Mouse (Mus musculus): Measurements from ENCODE around the gene Prune1. TPM values are rescaled to one million over a fixed set of nuclear protein-coding genes. Genes with fewer than 3 reads are reported as not detected.

Prune1 gene
- total RNA-seq (2021) = 10 to 100 TPM; 22.1 to 22.8 TPM

DNA sequence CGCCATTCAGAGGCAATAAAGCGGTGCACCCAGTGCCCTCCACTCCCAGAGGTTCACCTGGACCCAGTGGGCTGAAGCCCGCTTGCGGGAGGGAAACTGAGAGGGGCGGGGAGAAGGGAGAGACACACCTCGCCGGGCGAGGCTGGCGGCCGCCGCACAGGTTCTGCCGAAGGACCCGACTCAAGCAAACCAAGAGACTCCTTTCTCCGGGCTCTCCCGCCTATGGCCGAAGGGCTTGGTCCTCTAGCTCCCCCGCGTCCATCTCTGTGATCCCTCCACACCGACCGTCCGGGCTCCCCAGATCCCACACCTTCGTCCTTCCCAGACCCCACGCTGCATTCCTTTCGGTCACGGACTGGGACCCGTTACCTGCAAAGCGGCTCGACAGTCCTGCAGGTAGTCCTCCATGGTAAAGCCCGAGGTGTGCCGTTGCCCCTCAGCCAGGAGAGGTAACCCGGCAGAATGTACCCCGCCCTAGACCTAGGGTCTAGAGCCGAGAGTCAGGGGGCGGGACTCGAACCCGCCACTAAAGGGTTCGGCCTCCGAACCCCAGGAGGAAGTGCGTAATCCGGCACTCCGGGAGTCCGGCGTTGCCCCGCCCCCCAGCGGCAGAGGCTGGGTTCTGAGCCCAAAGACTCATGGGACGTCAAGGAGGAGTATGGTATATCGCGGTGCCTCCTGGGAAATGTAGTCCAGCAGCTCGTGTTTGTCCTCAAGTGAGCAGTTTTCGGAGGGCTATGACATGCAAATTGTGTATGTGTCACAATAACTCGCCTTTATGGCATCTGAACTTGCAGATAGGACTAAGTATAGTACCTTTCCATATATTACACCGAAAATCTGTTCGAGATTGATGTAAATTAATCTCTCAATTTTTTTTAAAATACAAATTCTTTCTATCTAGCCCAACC lies at the start of gene Prune1, which contains the start of gene Mindy1:
Prune1 (minus strand) TSS at position 861 of the 911 bp plus-strand sequence.
Mindy1 (plus strand) TSS at position 130 of the 911 bp plus-strand sequence.
- DNase-seq (ENCODE audit: low spot score) = peak; percentile 96
- intact Hi-C loops (cut with DNase I) = loop anchor here (2.0 kb wide), 2 partner anchors 33 to 65 kb away; partner anchors contain the start of genes Cers2 and Gabpb2

DNA sequence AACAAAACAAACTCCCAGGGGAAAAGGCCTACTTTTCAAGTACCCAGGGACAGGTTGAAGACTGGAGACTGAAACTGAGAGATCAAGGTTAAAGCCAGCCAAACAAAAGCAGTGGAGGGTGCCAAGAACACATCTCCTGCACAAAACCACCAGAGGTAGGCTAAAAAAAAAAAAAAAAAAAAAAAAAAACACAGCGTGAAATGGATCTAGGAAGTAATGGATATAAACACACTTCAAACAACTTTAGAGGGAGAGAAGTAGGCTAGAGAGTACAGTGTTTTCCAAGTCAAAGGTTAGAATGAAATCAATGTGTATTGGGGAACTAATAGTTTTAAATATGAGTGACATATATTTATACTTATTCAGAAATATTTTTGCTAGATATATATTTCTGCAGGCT lies 49.7 kb upstream of the Prune1 start:
- DNase-seq (ENCODE audit: low spot score) = no peak
- intact Hi-C loops (cut with DNase I) = no loop called here

DNA sequence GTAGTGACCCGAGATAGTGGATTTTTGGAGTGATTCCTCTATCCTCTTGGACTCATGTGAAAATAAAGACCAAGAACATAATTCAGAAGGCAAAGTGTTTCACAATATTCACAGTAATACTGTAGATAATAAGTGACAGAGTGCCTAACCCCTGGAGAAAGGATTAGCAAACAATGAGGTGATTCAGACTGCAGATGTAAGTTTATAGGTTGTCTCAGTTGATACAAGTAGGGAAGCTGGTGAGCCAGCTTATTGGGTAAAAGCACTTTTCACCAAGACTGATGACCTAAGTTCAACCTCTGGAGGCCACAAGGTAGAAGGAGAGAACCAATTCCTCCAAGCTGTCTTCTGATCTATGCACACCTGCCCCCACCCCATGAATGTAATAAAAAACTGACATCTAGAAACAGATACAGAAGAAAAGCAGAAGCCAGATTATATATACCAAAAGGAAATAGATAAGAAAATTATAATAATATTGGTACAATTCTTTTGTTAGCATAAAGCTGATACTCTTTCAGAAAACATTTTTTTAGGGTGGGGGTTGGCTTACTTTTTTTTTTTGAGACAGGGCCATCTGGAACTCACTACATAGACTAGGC lies 47.0 kb upstream of the Prune1 start:
- DNase-seq (ENCODE audit: low spot score) = no peak
- intact Hi-C loops (cut with DNase I) = no loop called here

DNA sequence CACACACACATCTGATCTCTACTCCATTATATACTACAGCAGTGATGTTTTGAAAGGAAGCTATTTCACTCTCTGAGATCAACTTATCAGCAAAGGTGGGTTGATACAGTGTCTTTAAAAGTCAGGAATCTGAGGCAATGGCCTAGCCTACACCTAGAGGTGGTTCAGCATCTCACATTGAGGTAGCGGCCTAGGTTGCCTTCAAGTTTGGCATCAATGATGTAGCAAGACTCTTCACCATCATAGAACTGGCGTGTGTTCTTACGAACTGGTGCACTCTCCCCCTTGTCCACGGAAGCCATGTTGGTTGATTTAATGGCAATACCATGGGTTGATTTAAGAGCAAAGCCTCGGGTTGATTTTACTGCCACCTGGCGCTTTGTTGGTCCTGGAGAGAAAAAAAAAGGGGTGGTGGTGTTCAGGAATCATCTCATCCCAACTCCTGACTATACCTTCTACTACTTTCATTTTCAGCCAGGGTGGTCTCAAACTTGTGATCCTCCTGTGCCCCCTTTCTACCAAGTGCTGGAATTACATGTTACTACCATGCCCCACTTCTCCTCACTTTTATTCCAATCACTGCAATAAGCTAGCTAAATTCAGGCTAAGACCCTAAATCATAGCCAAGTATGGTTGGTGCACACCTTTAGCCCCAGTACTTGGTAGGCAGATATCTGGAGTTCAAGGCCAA lies 42.7 kb upstream of the Prune1 start:
- DNase-seq (ENCODE audit: low spot score) = no peak
- intact Hi-C loops (cut with DNase I) = no loop called here

DNA sequence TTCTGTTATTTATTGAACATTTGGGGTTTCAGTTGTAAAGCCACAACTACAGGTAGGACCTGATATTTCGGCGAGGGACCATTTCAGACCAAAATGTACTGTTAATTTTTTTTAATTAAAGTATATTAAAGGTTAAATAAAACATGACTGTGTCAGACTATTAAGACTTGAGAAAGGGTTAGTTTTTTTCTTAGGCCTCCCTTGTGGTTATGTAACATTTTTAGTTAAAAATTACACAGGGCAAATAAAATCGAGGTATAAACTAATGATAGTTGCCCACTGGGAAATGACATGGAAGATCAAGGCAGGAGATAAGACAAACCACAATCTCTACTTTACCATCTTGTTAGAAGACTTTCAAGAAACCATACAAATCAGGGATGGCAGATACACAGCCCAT lies 41.6 kb upstream of the Prune1 start:
- DNase-seq (ENCODE audit: low spot score) = no peak
- intact Hi-C loops (cut with DNase I) = no loop called here

DNA sequence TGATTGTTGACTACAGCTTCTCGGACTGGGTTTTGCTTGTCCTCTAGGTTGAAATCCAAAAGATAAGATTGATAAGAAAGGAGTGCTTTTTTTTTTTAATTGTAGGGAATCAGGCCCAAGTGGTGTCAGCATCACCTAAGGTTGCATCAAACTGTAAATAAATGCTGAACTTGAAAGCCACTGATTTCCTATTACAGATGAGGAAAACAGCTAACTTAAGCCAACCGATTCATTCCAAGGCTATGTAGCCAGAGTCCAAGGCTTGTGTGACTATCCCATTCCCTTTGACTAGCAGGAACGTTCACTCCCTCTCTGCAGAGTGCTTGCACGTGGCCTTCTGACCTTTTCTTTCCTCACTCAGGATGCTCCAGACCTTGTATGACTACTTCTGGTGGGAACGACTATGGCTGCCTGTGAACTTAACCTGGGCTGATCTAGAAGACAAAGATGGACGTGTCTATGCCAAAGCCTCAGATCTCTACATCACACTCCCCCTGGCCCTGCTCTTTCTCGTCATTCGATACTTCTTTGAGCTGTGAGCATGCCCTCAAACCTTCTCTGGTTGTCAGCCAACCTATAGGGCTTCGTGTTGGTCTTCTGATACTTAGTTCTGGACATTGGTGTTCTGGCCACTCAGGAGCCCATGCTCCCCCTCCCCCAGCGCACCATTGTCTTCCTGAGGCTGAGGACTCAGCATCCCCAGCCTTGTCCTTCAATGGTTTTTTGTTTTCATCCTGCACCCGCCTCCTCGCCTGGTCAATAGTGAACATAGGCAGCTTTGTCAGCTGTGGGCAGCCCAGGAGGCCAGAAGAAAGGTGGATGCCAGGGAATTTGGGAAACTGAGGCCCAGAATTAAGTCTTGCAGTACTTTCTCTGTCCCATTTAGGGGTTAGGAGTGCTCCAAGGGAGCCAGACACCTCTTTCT lies 38.1 kb upstream of the Prune1 start:
- intact Hi-C loops (cut with DNase I) = loop anchor here (5.0 kb wide), 1 partner anchor 112 kb away; the partner anchor contains the start of gene Arnt

DNA sequence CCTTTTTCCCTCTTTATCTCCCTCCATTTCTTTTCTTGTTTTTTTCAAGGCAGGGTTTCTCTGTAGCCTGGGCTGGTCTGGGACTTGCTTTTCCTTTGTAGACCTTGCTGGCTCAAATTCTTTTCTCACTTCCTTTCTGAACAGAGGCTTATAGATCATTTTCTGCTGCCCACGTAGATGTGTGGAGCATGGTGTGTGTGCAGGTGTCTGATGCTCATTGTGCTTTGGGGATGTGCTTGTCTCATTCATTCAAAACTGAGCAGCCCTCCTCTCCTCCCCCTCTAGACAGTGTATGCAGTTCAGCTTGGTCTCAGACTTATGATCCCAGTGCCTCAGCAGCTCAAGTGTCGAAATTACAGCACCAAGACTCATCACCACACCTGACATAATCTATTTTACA lies 37.2 kb upstream of the Prune1 start:
- no peak for DNase-seq (ENCODE audit: low spot score)
- intact Hi-C loops (cut with DNase I) = loop anchor here (5.0 kb wide), 1 partner anchor 113 kb away; the partner anchor contains the start of gene Arnt

More for the DNA sequence above, 38.1 kb upstream of the Prune1 start:
- no peak for DNase-seq (ENCODE audit: low spot score)

DNA sequence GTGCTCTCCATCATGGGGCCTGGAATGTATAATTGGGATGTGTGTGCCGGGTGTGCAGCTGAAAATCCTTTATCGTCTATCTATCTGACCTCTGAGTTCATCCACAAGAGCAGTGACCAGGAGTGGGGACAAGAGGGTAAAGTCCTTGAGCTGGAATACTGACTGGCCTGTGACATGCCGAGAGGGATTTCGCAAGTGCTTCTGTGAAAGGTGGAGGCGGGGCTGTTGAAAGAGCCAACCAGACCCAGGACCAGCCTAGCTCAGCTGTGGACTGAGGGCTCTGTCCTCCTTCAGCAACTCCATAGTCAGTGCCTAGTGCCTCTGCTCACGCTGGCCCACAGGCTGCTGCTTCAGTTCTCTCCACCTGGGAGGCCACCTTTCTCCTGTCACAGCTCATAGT lies 36.7 kb upstream of the Prune1 start:
- peak; percentile 27 for DNase-seq (ENCODE audit: low spot score)
- intact Hi-C loops (cut with DNase I) = loop anchor here (5.0 kb wide), 1 partner anchor 114 kb away; the partner anchor contains the start of gene Arnt

DNA sequence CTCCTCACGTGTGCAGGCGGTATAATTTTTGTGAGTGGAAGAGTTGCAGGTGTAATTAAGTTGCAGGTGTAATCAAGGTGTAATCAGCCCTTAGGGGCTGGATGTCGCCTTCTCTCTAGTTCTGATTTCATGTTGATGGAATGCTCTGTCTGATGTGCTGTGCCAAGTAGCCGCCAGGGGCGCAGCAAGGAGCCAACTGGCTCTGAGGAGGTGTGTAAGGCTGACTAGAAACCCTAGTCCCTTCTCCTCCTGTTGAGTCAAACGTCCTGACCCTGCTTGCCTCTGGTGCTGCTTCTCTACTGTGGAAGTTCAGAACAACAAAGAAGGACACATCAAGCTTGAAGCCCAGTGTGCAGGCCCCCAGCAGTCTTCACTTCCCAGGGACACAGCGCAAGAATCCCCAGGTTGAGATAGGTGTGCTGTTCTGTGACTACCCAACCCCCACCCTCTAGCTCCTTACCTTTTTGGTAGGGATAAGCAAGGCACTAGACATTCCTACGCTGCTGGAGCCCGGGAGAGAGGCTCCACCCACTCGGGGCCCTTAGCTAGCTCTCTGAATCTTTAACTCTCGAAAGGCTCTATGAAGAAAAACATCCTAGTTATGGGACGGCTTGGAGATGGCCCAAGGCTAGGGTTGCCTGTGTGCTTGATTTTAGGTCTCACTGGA lies 35.7 kb upstream of the Prune1 start:
- DNase-seq (ENCODE audit: low spot score) = no peak

DNA sequence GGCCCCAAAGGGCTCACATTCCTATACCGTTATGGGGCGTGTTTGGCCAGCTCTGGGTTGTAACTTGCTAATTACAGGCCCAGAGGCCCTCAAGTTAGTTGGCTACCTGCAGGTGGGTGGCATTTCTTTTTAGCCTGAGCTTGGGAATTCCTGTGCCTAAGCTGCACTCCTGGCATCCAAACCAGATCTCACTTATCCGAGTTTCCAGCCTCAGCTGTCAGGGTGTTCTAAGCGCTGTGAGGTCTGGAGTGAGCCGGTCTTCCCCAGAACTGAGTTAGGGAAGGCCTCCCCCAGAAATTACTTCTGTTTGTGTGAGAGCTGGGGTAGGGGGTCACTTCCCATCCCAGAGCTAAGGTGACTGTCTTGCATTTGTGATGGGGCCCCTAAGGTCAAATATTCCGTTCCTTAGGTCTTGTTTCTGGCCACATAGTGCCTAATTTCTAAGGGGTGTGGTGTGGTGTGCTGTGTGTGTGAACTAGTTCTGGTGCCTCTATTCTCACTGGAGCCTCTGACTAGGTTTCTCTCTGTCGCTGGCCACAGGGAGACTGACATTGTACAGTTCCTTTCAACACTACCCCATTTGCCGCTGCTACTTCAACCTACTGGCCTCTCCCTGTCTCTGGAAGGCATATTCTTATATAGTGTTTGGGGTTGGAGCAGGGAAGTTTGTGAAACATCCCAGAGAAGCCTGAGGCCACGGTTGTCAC lies 34.1 kb upstream of the Prune1 start:
- intact Hi-C loops (cut with DNase I) = loop anchor here (2.0 to 5.0 kb wide), 2 partner anchors 33 to 116 kb away; partner anchors contain the start of genes Arnt and Prune1
- DNase-seq (ENCODE audit: low spot score) = no peak

More for the DNA sequence above, 35.7 kb upstream of the Prune1 start:
- intact Hi-C loops (cut with DNase I) = loop anchor here (5.0 kb wide), 1 partner anchor 115 kb away; the partner anchor contains the start of gene Arnt

DNA sequence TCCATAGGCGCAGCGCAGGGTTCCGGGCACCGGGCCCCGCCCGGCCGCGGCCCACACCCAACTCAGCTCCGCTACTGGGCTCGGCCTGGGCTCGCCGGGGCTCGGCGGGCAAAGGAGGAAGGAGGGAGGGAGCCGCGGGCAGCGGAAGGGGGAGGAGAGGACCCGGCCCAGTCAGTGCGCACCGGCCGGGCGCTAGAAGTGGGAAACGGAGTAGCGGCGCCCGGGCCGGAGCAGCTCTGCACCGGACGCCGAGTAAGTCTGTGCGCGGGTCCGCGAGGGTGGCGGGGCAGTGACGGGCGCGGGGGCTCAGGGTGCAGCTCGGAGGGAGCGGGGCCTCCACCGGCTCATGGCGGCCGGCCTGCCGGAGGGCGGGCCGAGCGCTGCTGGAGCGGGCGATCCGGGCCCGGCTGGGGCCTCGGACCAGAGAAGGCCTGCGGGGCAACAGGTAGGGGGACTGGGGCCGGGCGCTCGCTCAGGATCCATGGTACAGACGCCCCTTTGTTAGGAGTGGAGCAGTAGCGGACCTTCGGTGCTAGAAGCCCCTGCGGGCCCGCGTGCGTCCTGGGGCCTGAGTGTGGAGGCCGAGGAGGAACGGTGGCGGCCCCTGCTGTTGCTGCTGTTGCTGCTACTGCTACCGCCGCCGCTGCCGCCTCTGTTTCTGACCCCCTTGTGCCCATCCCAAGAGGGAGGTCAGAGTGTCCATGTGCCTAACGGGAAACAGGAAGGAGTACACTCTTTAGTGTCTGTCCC lies 33.4 kb upstream of the Prune1 start:
- intact Hi-C loops (cut with DNase I) = loop anchor here (2.0 to 5.0 kb wide), 2 partner anchors 32 to 117 kb away; partner anchors contain the start of genes Arnt and Prune1

DNA sequence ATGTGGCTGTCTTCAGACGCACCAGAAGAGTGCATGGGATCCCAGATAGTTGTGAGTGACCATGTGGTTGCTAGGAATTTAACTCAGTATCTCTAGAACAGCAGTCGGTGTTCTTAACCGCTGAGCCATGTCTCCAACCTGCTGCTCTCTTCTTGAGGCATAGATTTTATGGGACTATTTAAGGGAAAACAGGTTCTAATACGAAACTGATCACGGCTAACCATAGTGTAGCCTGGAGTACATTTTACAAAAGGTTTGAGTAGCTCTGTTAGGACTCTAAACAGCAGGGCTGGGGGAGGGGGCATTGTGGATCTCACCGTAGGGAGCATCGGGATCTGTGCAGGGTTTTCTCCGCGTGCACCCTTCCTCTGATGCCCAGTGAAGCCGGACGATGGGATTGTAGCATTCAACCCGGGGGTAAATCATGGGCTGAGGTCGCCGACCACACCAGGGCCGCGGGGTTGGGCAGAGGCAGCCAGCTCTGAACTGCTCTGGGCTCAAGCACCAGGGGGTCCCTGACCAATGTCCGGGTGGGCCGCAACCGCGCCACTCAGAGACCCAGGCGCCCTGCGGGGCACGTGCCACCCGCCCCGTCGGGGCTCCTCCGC lies 32.7 kb upstream of the Prune1 start, which contains the start of gene Cers2:
Cers2 (plus strand) TSS at position 306 of the 608 bp plus-strand sequence.
- intact Hi-C loops (cut with DNase I) = loop anchor here (2.0 to 5.0 kb wide), 3 partner anchors 32 to 118 kb away; partner anchors contain the start of genes Arnt and Prune1
- no peak for DNase-seq (ENCODE audit: low spot score)

More for the DNA sequence above, 33.4 kb upstream of the Prune1 start:
- DNase-seq (ENCODE audit: low spot score) = peak; percentile 88

DNA sequence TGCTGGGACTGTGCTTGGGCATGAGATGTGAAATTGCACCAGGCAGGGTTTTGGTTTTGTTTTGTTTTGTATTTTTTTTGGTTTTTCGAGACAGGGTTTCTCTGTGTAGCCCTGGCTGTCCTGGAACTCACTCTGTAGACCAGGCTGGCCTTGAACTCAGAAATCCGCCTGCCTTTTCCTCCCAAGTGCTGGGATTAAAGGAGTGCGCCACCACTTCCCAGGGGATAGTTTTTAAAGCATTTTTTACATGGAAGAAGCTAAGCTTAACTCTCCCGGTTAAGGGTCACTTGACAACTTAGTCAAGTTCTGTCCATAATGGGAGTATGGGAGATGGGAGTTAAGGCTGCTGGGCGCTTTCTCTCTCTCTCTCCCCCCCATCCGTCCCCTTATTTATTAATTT lies 32.2 kb upstream of the Prune1 start:
- no peak for DNase-seq (ENCODE audit: low spot score)
- intact Hi-C loops (cut with DNase I) = loop anchor here (2.0 to 5.0 kb wide), 2 partner anchors 31 to 78 kb away; partner anchors contain the start of gene Prune1

DNA sequence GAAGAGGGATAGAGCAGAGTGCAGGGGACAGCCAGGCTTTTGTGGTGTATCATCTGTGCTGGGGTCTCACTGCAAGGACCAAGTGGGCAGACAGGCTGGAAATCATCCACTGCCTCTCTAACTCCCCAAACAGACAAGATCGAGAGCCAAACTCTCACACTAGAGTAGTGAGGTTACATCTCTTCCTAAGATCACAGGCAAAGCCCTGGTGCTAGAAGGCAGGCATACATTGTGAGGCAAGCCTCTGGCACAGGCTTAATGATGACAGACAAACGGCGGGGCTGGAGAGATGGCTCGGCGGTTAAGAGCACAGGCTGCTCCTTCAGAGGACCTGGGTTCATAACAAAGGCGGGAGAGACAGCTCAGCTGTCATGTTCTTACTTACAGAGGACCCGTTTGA lies 31.6 kb upstream of the Prune1 start:
- intact Hi-C loops (cut with DNase I) = loop anchor here (5.0 kb wide), 1 partner anchor 79 kb away; no protein-coding TSS in a partner anchor
- DNase-seq (ENCODE audit: low spot score) = no peak

DNA sequence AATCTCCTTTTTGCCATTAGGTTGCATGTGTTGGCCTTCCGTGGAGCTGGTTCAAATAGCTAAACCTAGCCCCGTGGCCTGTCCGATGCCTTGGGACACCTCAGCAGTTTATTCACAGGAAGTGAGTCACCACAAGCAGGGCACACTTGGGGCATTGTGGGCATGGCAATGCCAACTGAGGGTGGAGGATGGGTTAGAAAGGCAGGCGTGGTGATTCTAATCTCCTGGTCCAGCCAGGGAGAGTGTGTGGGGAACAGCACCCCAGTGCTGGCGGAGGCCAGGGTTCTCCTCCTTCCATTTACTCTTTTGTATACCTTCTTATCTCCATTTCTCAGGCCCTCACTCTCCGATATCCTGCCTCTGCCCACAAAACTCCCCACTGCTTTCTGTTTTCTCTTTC lies 30.7 kb upstream of the Prune1 start:
- intact Hi-C loops (cut with DNase I) = loop anchor here (5.0 kb wide), 1 partner anchor 80 kb away; no protein-coding TSS in a partner anchor
- no peak for DNase-seq (ENCODE audit: low spot score)

Measured in heart, postnatal 25 days (tissue).